Mouse (Mus musculus) v-Abl transformed pro-B cells (cell line): ENCODE data around the gene Tenm2.

Experiments
- in situ Hi-C, 2 experiments: fragments of 400-800 bp; cut with MboI; formaldehyde crosslinking; loops; one replicate each; pipeline ENCODE4 v1.15.1; 2025; ENCODE audit not compliant: unreplicated experiment in 2 of 2

The Tenm2 gene

GRCm38 (mm10) chr11:37235914-37236600 lies at the start of gene Tenm2:
TSS of gene Tenm2 (minus strand) at chr11:37235964.
- in situ Hi-C loops: no loop called here

GRCm38 (mm10) chr11:37285186-37285585 lies 49.4 kb upstream of the Tenm2 start:
- in situ Hi-C loops: no loop called here

GRCm38 (mm10) chr11:37248796-37249195 lies 13.0 kb upstream of the Tenm2 start:
- in situ Hi-C loops: no loop called here

GRCm38 (mm10) chr11:37237096-37237725 lies 1.4 kb upstream of the Tenm2 start:
- in situ Hi-C loops: no loop called here

GRCm38 (mm10) chr11:37236601-37237083 lies 878 bp upstream of the Tenm2 start:
- in situ Hi-C loops: no loop called here

- in situ Hi-C loops: no loop called here
Observed at GRCm38 (mm10) chr11:37235021-37235795, 556 bp downstream of the Tenm2 start.

- in situ Hi-C loops: no loop called here
Observed at GRCm38 (mm10) chr11:37227404-37227803, 8.4 kb downstream of the Tenm2 start.

- in situ Hi-C loops: no loop called here
Observed at GRCm38 (mm10) chr11:37226943-37227342, 8.8 kb downstream of the Tenm2 start.

- in situ Hi-C loops: no loop called here
Observed at GRCm38 (mm10) chr11:37222737-37223136, 13.0 kb downstream of the Tenm2 start.

- in situ Hi-C loops: no loop called here
Observed at GRCm38 (mm10) chr11:37222056-37222455, 13.7 kb downstream of the Tenm2 start.

GRCm38 (mm10) chr11:37220921-37221320 lies 14.8 kb downstream of the Tenm2 start:
- in situ Hi-C loops: no loop called here

- in situ Hi-C loops: no loop called here
Observed at GRCm38 (mm10) chr11:37186132-37186531, 49.6 kb downstream of the Tenm2 start.

- in situ Hi-C loops: no loop called here
Observed at GRCm38 (mm10) chr11:37177426-37177825, 58.3 kb downstream of the Tenm2 start.

- in situ Hi-C loops: no loop called here
Observed at GRCm38 (mm10) chr11:37153933-37154880, 81.6 kb downstream of the Tenm2 start.

- in situ Hi-C loops: no loop called here
Observed at GRCm38 (mm10) chr11:37153382-37153781, 82.4 kb downstream of the Tenm2 start.

- in situ Hi-C loops: no loop called here
Observed at GRCm38 (mm10) chr11:37150011-37150410, 85.8 kb downstream of the Tenm2 start.

- in situ Hi-C loops: no loop called here
Observed at GRCm38 (mm10) chr11:37143996-37144395, 91.8 kb downstream of the Tenm2 start.

GRCm38 (mm10) chr11:37143478-37143877 lies 92.3 kb downstream of the Tenm2 start:
- in situ Hi-C loops: no loop called here

- in situ Hi-C loops: no loop called here
Observed at GRCm38 (mm10) chr11:37128893-37129292, 106.9 kb downstream of the Tenm2 start.

GRCm38 (mm10) chr11:37118058-37118457 lies 117.7 kb downstream of the Tenm2 start:
- in situ Hi-C loops: no loop called here
